Mouse (Mus musculus) heart, embryonic 13.5 days (tissue): ENCODE data around the gene Tgfa. TPM values are rescaled to one million over a fixed set of nuclear protein-coding genes. Genes with fewer than 3 reads are reported as not detected.

Source experiments
- ATAC-seq: fragments of 200-750 bp; cut with Nextera tagmentation; 2 replicates; pipeline ENCODE4 v1.8.0; 2017; ENCODE audit warnings: moderate TSS enrichment; ENCODE audit not compliant: insufficient number of reproducible peaks, low FRiP score, low TSS enrichment; ENCODE audit errors: extremely low read depth
- H3K27ac ChIP-seq: fragments of 300-500 bp; sonication (generic); replicated peaks from 2 replicates; pipeline ENCODE4 v1.5.1; 2015; ENCODE audit warnings: moderate library complexity, mild to moderate bottlenecking, inconsistent platforms
- H3K27me3 ChIP-seq: fragments of 300-500 bp; sonication (generic); replicated peaks from 2 replicates; pipeline ENCODE4 v1.6.1; 2015; ENCODE audit warnings: mild to moderate bottlenecking, inconsistent platforms
- H3K36me3 ChIP-seq: fragments of 300-500 bp; sonication (generic); 2 replicates; pipeline ENCODE4 v1.6.1; 2015; ENCODE audit warnings: mild to moderate bottlenecking, inconsistent platforms
- H3K4me1 ChIP-seq: fragments of 300-500 bp; sonication (generic); 2 replicates; pipeline ENCODE4 v1.6.1; 2015; ENCODE audit warnings: inconsistent platforms
- H3K4me2 ChIP-seq: fragments of 300-500 bp; sonication (generic); 2 replicates; pipeline ENCODE4 v1.6.1; 2015; ENCODE audit warnings: inconsistent platforms, mild to moderate bottlenecking, moderate library complexity
- H3K4me3 ChIP-seq: fragments of 300-500 bp; sonication (generic); 2 replicates; pipeline ENCODE4 v1.5.1; 2015; ENCODE audit warnings: moderate library complexity, mild to moderate bottlenecking, inconsistent platforms
- H3K9ac ChIP-seq: fragments of 300-500 bp; sonication (generic); 2 replicates; pipeline ENCODE4 v1.6.1; 2015; ENCODE audit warnings: inconsistent platforms, mild to moderate bottlenecking, moderate library complexity
- H3K9me3 ChIP-seq: fragments of 300-500 bp; sonication (generic); 2 replicates; pipeline ENCODE4 v1.6.1; 2016; ENCODE audit warnings: inconsistent platforms
- WGBS: fragments of 180-500 bp; shearing (Covaris S2); methylation state at CpG from one replicate; pipeline ENCODE4 v1.1.7; 2015; ENCODE audit warnings: mixed read lengths; 5-methylcytosine and 5-hydroxymethylcytosine counted together
- polyA plus RNA-seq: library from polyadenylated mRNA; unstranded; fragments of >200 nt; fragmentation: Nextera tagmentation; extraction: Ambion mirVana; gene quantifications from 2 replicates; pipeline ENCODE4 v1.2.1, GENCODE M21; 2015

The Tgfa gene
- polyA plus RNA-seq, 1 experiment from 2014 or later = 3.2 TPM

- no peak overlapping the region for H3K9ac ChIP-seq
- 48% methylated on average over 8 of the region's 8 CpGs for WGBS
- no peaks in the 10 kb centered on the region; the same call in 1 of the 2 replicates for H3K27me3 ChIP-seq
- peaks cover 16% of the 10 kb centered on the region for H3K4me1 ChIP-seq
- no peak overlapping the region for H3K4me2 ChIP-seq
- no peaks in the 10 kb centered on the region; the same call in 1 of the 2 replicates for H3K9me3 ChIP-seq
- no peak for ATAC-seq
- H3K27ac ChIP-seq = no peak overlapping the region
- H3K36me3 ChIP-seq = no peaks in the 10 kb centered on the region
- H3K4me3 ChIP-seq = no peak overlapping the region
Observed at GRCm38 (mm10) chr6:86270373-86271068, 75.5 kb downstream of the Tgfa start.

- no peak overlapping the region for H3K27ac ChIP-seq
- WGBS = 57% methylated on average over 5 of the region's 5 CpGs
- H3K4me2 ChIP-seq = no peak overlapping the region
- H3K4me1 ChIP-seq = peaks cover 16% of the 10 kb centered on the region
- H3K4me3 ChIP-seq = no peak overlapping the region
- H3K36me3 ChIP-seq = no peaks in the 10 kb centered on the region
- H3K27me3 ChIP-seq = no peaks in the 10 kb centered on the region; the same call in 1 of the 2 replicates
- ATAC-seq = no peak
- H3K9ac ChIP-seq = no peak overlapping the region
- peaks cover 5% of the 10 kb centered on the region for H3K9me3 ChIP-seq
Observed at GRCm38 (mm10) chr6:86271130-86271529, 76.1 kb downstream of the Tgfa start.

- no peak overlapping the region for H3K4me2 ChIP-seq
- H3K4me3 ChIP-seq = no peak overlapping the region
- no peaks in the 10 kb centered on the region for H3K36me3 ChIP-seq
- H3K9me3 ChIP-seq = peaks cover 5% of the 10 kb centered on the region
- 88% methylated on average over 4 of the region's 4 CpGs for WGBS
- no peaks in the 10 kb centered on the region for H3K4me1 ChIP-seq
- no peak overlapping the region for H3K27ac ChIP-seq
- no peak overlapping the region for H3K9ac ChIP-seq
- no peak for ATAC-seq
- H3K27me3 ChIP-seq = no peaks in the 10 kb centered on the region
Observed at GRCm38 (mm10) chr6:86275704-86276103, 80.7 kb downstream of the Tgfa start.

- WGBS = 82% methylated on average over 2 of the region's 2 CpGs
- H3K4me2 ChIP-seq = no peak overlapping the region
- no peak for ATAC-seq
Observed at GRCm38 (mm10) chr6:86276816-86277215, 81.8 kb downstream of the Tgfa start.

GRCm38 (mm10) chr6:86277620-86278019, 82.6 kb downstream of the Tgfa start:
- H3K9ac ChIP-seq = no peak overlapping the region
- WGBS = 61% methylated on average over 7 of the region's 7 CpGs
- peaks cover 5% of the 10 kb centered on the region for H3K9me3 ChIP-seq
- H3K27me3 ChIP-seq = no peaks in the 10 kb centered on the region
- no peaks in the 10 kb centered on the region for H3K36me3 ChIP-seq
- H3K27ac ChIP-seq = no peak overlapping the region
- H3K4me2 ChIP-seq = no peak overlapping the region
- no peak for ATAC-seq
- no peaks in the 10 kb centered on the region for H3K4me1 ChIP-seq
- no peak overlapping the region for H3K4me3 ChIP-seq

More at GRCm38 (mm10) chr6:86276816-86277215, 81.8 kb downstream of the Tgfa start:
- Histone ChIP-seq H3K9ac (no peak overlapping the region), H3K36me3 (no peaks in the 10 kb centered on the region), H3K27me3 (no peaks in the 10 kb centered on the region), H3K4me1 (no peaks in the 10 kb centered on the region), H3K4me3 (no peak overlapping the region), H3K27ac (no peak overlapping the region), H3K9me3 (peaks cover 5% of the 10 kb centered on the region)

GRCm38 (mm10) chr6:86281573-86282210, 86.7 kb downstream of the Tgfa start:
- ATAC-seq = no peak
- 87% methylated on average over 11 of the region's 11 CpGs for WGBS
- Histone ChIP-seq H3K4me3 (no peak overlapping the region), H3K4me2 (no peak overlapping the region), H3K27me3 (peaks cover 4% of the 10 kb centered on the region; the same call in 1 of the 2 replicates), H3K9ac (no peak overlapping the region), H3K4me1 (no peaks in the 10 kb centered on the region), H3K36me3 (no peaks in the 10 kb centered on the region), H3K9me3 (no peaks in the 10 kb centered on the region), H3K27ac (no peak overlapping the region)

GRCm38 (mm10) chr6:86293301-86293700, 98.3 kb downstream of the Tgfa start:
- no peaks in the 10 kb centered on the region for H3K4me1 ChIP-seq
- WGBS = 72% methylated on average over 8 of the region's 8 CpGs
- H3K36me3 ChIP-seq = no peaks in the 10 kb centered on the region
- H3K4me3 ChIP-seq = no peak overlapping the region
- ATAC-seq = no peak
- no peak overlapping the region for H3K4me2 ChIP-seq
- no peaks in the 10 kb centered on the region for H3K9me3 ChIP-seq
- no peak overlapping the region for H3K27ac ChIP-seq
- H3K27me3 ChIP-seq = no peaks in the 10 kb centered on the region
- H3K9ac ChIP-seq = no peak overlapping the region

GRCm38 (mm10) chr6:86295451-86295850, 100.4 kb downstream of the Tgfa start:
- Histone ChIP-seq H3K9me3 (peaks cover 8% of the 10 kb centered on the region; the same call in 1 of the 2 replicates), H3K27me3 (no peaks in the 10 kb centered on the region), H3K9ac (no peak overlapping the region), H3K4me3 (no peak overlapping the region), H3K4me1 (no peaks in the 10 kb centered on the region), H3K27ac (no peak overlapping the region), H3K36me3 (no peaks in the 10 kb centered on the region), H3K4me2 (no peak overlapping the region)
- no peak for ATAC-seq
- WGBS = 65% methylated on average over 8 of the region's 8 CpGs

- Histone ChIP-seq H3K9ac (no peak overlapping the region), H3K4me1 (no peaks in the 10 kb centered on the region), H3K27me3 (no peaks in the 10 kb centered on the region), H3K27ac (no peak overlapping the region), H3K36me3 (no peaks in the 10 kb centered on the region), H3K4me2 (no peak overlapping the region), H3K9me3 (peaks cover 8% of the 10 kb centered on the region; the same call in 1 of the 2 replicates), H3K4me3 (no peak overlapping the region)
- no peak for ATAC-seq
- WGBS = 79% methylated on average over 3 of the region's 3 CpGs
Observed at GRCm38 (mm10) chr6:86296126-86296525, 101.1 kb downstream of the Tgfa start.

GRCm38 (mm10) chr6:86296938-86297337, 101.9 kb downstream of the Tgfa start:
- peaks cover 8% of the 10 kb centered on the region; the same call in 1 of the 2 replicates for H3K9me3 ChIP-seq
- no peak overlapping the region for H3K9ac ChIP-seq
- no peaks in the 10 kb centered on the region for H3K27me3 ChIP-seq
- H3K36me3 ChIP-seq = no peaks in the 10 kb centered on the region
- no peaks in the 10 kb centered on the region for H3K4me1 ChIP-seq
- H3K4me3 ChIP-seq = no peak overlapping the region
- no peak overlapping the region for H3K27ac ChIP-seq
- no peak overlapping the region for H3K4me2 ChIP-seq
- 91% methylated on average over 2 of the region's 2 CpGs for WGBS
- ATAC-seq = no peak

- Histone ChIP-seq H3K4me2 (no peak overlapping the region), H3K36me3 (no peaks in the 10 kb centered on the region), H3K9ac (no peak overlapping the region), H3K4me1 (no peaks in the 10 kb centered on the region), H3K9me3 (peaks cover 8% of the 10 kb centered on the region; the same call in 1 of the 2 replicates), H3K4me3 (no peak overlapping the region), H3K27ac (no peak overlapping the region), H3K27me3 (no peaks in the 10 kb centered on the region)
- WGBS = 84% methylated on average over 3 of the region's 3 CpGs
- ATAC-seq = no peak
Observed at GRCm38 (mm10) chr6:86298961-86299360, 103.9 kb downstream of the Tgfa start.
